Mouse (Mus musculus) heart, postnatal 0 days (tissue): ENCODE results near the gene Nmd3.

Source experiments
- CTCF ChIP-seq: IDR thresholded peaks from 2 replicates; pipeline ENCODE4 v1.5.1; 2016; ENCODE audit warnings: antibody characterized with exemption, control low read depth, low read depth
- EP300 ChIP-seq: IDR thresholded peaks from 2 replicates; pipeline ENCODE4 v1.6.1; 2016; ENCODE audit warnings: antibody characterized with exemption, low read depth

- TF ChIP-seq CTCF (no peak), EP300 (no peak)
These were observed 71.1 kb downstream of the Nmd3 start for GRCm38 (mm10) chr3:69792823-69793417.
